8 mouse cellular contexts compared by ENCODE assay signal in the genomic region with DNA sequence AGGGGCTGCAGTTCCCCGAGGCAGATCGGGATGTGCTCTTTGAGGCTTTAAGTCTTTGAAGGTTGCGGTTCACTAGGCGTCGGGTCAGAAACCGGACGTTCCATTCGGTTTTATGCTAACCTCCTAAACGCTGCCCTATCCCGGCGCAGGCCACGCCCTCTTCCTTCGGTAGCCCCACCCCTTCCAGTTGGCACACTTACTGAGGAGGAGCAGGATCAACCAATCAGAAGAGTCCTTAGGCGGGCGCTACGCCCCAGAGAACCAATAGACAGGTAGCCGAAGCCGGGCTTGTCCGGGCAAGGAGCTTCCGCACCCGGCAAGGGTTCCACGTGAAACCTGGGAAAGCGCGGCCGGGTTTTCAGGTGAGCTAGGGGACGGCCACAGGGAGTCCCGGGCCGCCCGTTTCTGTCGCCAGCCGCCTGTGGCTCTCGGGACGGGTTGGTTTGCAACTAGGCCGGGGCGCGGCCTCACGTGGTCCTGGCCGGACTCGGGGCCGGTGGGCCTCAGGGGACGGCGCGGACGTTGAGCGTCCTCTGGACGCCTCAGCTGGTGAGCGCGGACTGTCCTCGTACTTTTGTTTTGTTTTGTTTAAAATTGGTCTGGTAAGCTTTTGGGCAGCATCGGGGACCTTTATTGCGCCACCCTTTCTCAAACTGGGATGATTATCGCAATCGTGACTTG. TPM values are rescaled to one million over a fixed set of nuclear protein-coding genes. Genes with fewer than 3 reads are reported as not detected.
DNase-seq lines count a peak whose midpoint lies in the region; ATAC-seq and TF ChIP-seq lines count a peak whose summit lies in the region.

Aen (plus strand) TSS at position 202 of the 681 bp plus-strand sequence.

- TF ChIP-seq CTCF in kidney, postnatal 0 days (IDR thresholded peaks at IDR 0.05; ENCODE audit: low read depth) = no peak

- H3K27ac ChIP-seq in heart, embryonic 12.5 days (ENCODE audit: poor library complexity, severe bottlenecking) = no peak within 1 kb of the TSS
- H3K27ac ChIP-seq in kidney, postnatal 0 days = 0 out of 2 replicates have a peak within 1 kb of the TSS, but pooled peaks have one; percentile 42
- H3K27ac ChIP-seq in liver, embryonic 11.5 days (ENCODE audit: low read depth, low read length) = 0 out of 2 replicates have a peak within 1 kb of the TSS, but pooled peaks have one; percentile 20
- H3K27ac ChIP-seq in stomach, embryonic 14.5 days (ENCODE audit: low read length) = no peak within 1 kb of the TSS

- H3K9ac ChIP-seq in heart, embryonic 12.5 days = peak within 1 kb of the TSS; percentile 81
- H3K9ac ChIP-seq in kidney, postnatal 0 days (ENCODE audit: low read depth, low read length) = peak within 1 kb of the TSS; percentile 79
- peak within 1 kb of the TSS; percentile 82 for H3K9ac ChIP-seq in liver, embryonic 11.5 days (ENCODE audit: low read depth, low read length)
- H3K9ac ChIP-seq in stomach, embryonic 14.5 days (replicated peaks; ENCODE audit: low read depth, low read length) = peak within 1 kb of the TSS; percentile 57

- H3K4me1 ChIP-seq in heart, embryonic 12.5 days (replicated peaks) = peaks cover 18% of the 10 kb centered on the region
- no peaks in the 10 kb centered on the region for H3K4me1 ChIP-seq in kidney, postnatal 0 days (replicated peaks; ENCODE audit: insufficient read depth, low read length)
- H3K4me1 ChIP-seq in liver, embryonic 11.5 days (replicated peaks; ENCODE audit: control insufficient read depth, insufficient read depth, low read length) = peaks cover 17% of the 10 kb centered on the region
- no peaks in the 10 kb centered on the region; the same call in 1 of the 2 replicates for H3K4me1 ChIP-seq in stomach, embryonic 14.5 days (ENCODE audit: control insufficient read depth, insufficient read depth, low read length)

- WGBS in heart, embryonic 12.5 days = 1% methylated on average over 53 of the region's 53 CpGs
- WGBS in kidney, postnatal 0 days = 2% methylated on average over 53 of the region's 53 CpGs
- WGBS in liver, embryonic 11.5 days = 1% methylated on average over 53 of the region's 53 CpGs
- 2% methylated on average over 53 of the region's 53 CpGs for WGBS in stomach, embryonic 14.5 days

- H3K36me3 ChIP-seq in heart, embryonic 12.5 days = peaks cover 14% of the 10 kb centered on the region
- no peaks in the 10 kb centered on the region for H3K36me3 ChIP-seq in kidney, postnatal 0 days (ENCODE audit: insufficient read depth, low read length)
- peaks cover 9% of the 10 kb centered on the region; the same call in 1 of the 2 replicates for H3K36me3 ChIP-seq in liver, embryonic 11.5 days (ENCODE audit: control insufficient read depth, insufficient read depth, low read length)
- no peaks in the 10 kb centered on the region for H3K36me3 ChIP-seq in stomach, embryonic 14.5 days (ENCODE audit: control insufficient read depth, insufficient read depth, low read length)

- peak within 1 kb of the TSS; percentile 98 for H3K4me2 ChIP-seq in heart, embryonic 12.5 days
- peak within 1 kb of the TSS; percentile 63 for H3K4me2 ChIP-seq in kidney, postnatal 0 days (ENCODE audit: low read length)
- H3K4me2 ChIP-seq in liver, embryonic 11.5 days = peak within 1 kb of the TSS; percentile 92
- peak within 1 kb of the TSS; percentile 85 for H3K4me2 ChIP-seq in stomach, embryonic 14.5 days (replicated peaks; ENCODE audit: low read depth, low read length)

- peak; percentile 99 for ATAC-seq in erythroid progenitor cell, adult 5-6 weeks (replicated peaks; ENCODE audit: low FRiP score, poor library complexity, severe bottlenecking)
- peak; percentile 98 for ATAC-seq in heart, embryonic 12.5 days (ENCODE audit: insufficient number of reproducible peaks, low FRiP score)
- peak; percentile 97 for ATAC-seq in kidney, postnatal 0 days (replicated peaks; ENCODE audit: low FRiP score, low read depth)
- peak; percentile 96 for ATAC-seq in liver, embryonic 11.5 days (replicated peaks; ENCODE audit: low FRiP score)
- ATAC-seq in stomach, embryonic 14.5 days (ENCODE audit: insufficient number of reproducible peaks, insufficient read depth, low FRiP score, low read depth) = peak; percentile 98

- no peaks in the 10 kb centered on the region; the same call in 1 of the 2 replicates for H3K9me3 ChIP-seq in heart, embryonic 12.5 days (replicated peaks)
- H3K9me3 ChIP-seq in kidney, postnatal 0 days (replicated peaks; ENCODE audit: low read length) = no peaks in the 10 kb centered on the region
- no peaks in the 10 kb centered on the region for H3K9me3 ChIP-seq in liver, embryonic 11.5 days (ENCODE audit: control insufficient read depth, low read length)
- no peaks in the 10 kb centered on the region for H3K9me3 ChIP-seq in stomach, embryonic 14.5 days (ENCODE audit: control insufficient read depth, low read depth, low read length)

- peak; percentile 98 for DNase-seq in CD4-positive helper T cell, adult 2 months (ENCODE audit: low read depth, low spot score)
- DNase-seq in brain, embryonic 18.5 days (ENCODE audit: low read depth, low spot score) = peak; percentile 93
- peak; percentile 100 for DNase-seq in kidney, postnatal 0 days (ENCODE audit: low spot score)
- peak; percentile 92 for DNase-seq in liver, embryonic 11.5 days (ENCODE audit: low spot score)
- DNase-seq in naive thymus-derived CD4-positive, alpha-beta T cell, adult 2 months (ENCODE audit: low read depth) = peak; percentile 98

- H3K27me3 ChIP-seq in heart, embryonic 12.5 days (replicated peaks) = 0 out of 2 replicates have a peak, but pooled peaks cover 6% of the 10 kb centered on the region
- no peaks in the 10 kb centered on the region for H3K27me3 ChIP-seq in kidney, postnatal 0 days (ENCODE audit: insufficient read depth, low read length)
- no peaks in the 10 kb centered on the region for H3K27me3 ChIP-seq in liver, embryonic 11.5 days (replicated peaks; ENCODE audit: control insufficient read depth, insufficient read depth, low read length)
- H3K27me3 ChIP-seq in stomach, embryonic 14.5 days (ENCODE audit: control insufficient read depth, insufficient read depth, low read length) = no peaks in the 10 kb centered on the region

- peak within 1 kb of the TSS; percentile 96 for H3K4me3 ChIP-seq in heart, embryonic 12.5 days
- H3K4me3 ChIP-seq in kidney, postnatal 0 days (replicated peaks; ENCODE audit: low read depth, low read length) = peak within 1 kb of the TSS; percentile 84
- peak within 1 kb of the TSS; percentile 84 for H3K4me3 ChIP-seq in liver, embryonic 11.5 days (ENCODE audit: low read depth, low read length)
- peak within 1 kb of the TSS; percentile 47 for H3K4me3 ChIP-seq in stomach, embryonic 14.5 days (ENCODE audit: low read depth, low read length)

RNA-seq across cellular contexts. Expression of gene Aen, which starts in this region (rescaled TPM):
- total RNA-seq in erythroid progenitor cell, adult 5-6 weeks (2015; ENCODE audit: low replicate concordance) = 5.9 and 6.5 TPM in 2 replicates
- 5.1 and 9.4 TPM in 2 replicates for total RNA-seq in erythroid progenitor cell, adult 5-6 weeks (2017; ENCODE audit: low replicate concordance)
- 34.2 and 36.3 TPM in 2 replicates for polyA plus RNA-seq in heart, embryonic 12.5 days (2016; fragmentation: Nextera tagmentation; extraction: Ambion mirVana)
- polyA plus RNA-seq in kidney, postnatal 0 days (2015; fragmentation: Nextera tagmentation; extraction: Ambion mirVana) = 33.1 and 37.5 TPM in 2 replicates
- 50.8 and 55.3 TPM in 2 replicates for polyA plus RNA-seq in liver, embryonic 11.5 days (2014; fragmentation: Nextera tagmentation; extraction: Ambion mirVana)
- polyA plus RNA-seq in stomach, embryonic 14.5 days (2014; fragmentation: Nextera tagmentation; extraction: Ambion mirVana) = 32.6 and 34.9 TPM in 2 replicates

Comparison
In these comparisons a context has a peak if more than half of its experiments do, and no peak if none do; other contexts are left out.
1. H3K27ac ChIP-seq: peak in kidney, postnatal 0 days (single experiment) and liver, embryonic 11.5 days (single experiment); none in heart, embryonic 12.5 days (single experiment) and stomach, embryonic 14.5 days (single experiment).
2. Peak in every context shown above with its lines, with median percentiles within 50 percentile points of each other: DNase-seq, ATAC-seq, H3K4me2 ChIP-seq, H3K4me3 ChIP-seq and H3K9ac ChIP-seq.